Mouse (Mus musculus): ENCODE data around the gene Tbx21. TPM values are rescaled to one million over a fixed set of nuclear protein-coding genes. Genes with fewer than 3 reads are reported as not detected.
A peak's percentile ranks its signal among the peaks of the same experiment; 100 is the strongest.

The Tbx21 gene
- total RNA-seq, 2 experiments from 2014 or later: 0.19 TPM; not detected in 1

GRCm38 (mm10) chr11:97132185-97132584 lies 17.1 kb upstream of the Tbx21 start:
- no peak for DNase-seq (ENCODE audit: low spot score in 2 of 2)

DNA sequence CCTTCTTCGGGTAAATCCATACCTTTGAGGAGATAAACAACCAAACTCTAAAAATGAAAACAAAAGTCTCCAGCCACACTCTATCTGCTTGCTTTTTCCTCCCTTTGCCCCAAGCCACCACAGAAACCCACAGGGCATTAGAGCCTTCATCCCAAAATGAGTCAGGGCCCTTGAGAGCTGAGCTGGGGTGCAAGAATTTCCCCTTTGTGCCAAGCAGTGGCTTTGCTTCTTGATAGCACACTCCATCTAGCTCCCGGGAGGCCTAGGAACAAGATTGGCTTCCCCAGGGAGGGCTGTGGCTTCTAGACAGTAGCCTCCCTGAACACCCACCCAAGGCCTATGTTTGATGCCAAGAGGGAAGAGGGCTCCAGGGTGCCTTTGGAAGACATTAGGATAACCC lies 16.6 kb upstream of the Tbx21 start:
- DNase-seq (ENCODE audit: low spot score in 2 of 2): no peak

- no peak for DNase-seq (ENCODE audit: low spot score in 2 of 2)
These were observed 15.2 kb upstream of the Tbx21 start for GRCm38 (mm10) chr11:97130318-97130717.

GRCm38 (mm10) chr11:97128956-97129355 lies 13.8 kb upstream of the Tbx21 start:
- DNase-seq (ENCODE audit: low spot score in 2 of 2): no peak

- DNase-seq (ENCODE audit: low spot score in 2 of 2): no peak
These were observed 12.5 kb upstream of the Tbx21 start for GRCm38 (mm10) chr11:97127470-97128223.

- DNase-seq (ENCODE audit: low spot score in 2 of 2): no peak
These were observed 11.7 kb upstream of the Tbx21 start for GRCm38 (mm10) chr11:97126645-97127468.

GRCm38 (mm10) chr11:97124266-97125036 lies 9.3 kb upstream of the Tbx21 start:
- no peak for DNase-seq (ENCODE audit: low spot score in 2 of 2)

GRCm38 (mm10) chr11:97123282-97123890 lies 8.3 kb upstream of the Tbx21 start:
- no peak for DNase-seq (ENCODE audit: low spot score in 2 of 2)

DNA sequence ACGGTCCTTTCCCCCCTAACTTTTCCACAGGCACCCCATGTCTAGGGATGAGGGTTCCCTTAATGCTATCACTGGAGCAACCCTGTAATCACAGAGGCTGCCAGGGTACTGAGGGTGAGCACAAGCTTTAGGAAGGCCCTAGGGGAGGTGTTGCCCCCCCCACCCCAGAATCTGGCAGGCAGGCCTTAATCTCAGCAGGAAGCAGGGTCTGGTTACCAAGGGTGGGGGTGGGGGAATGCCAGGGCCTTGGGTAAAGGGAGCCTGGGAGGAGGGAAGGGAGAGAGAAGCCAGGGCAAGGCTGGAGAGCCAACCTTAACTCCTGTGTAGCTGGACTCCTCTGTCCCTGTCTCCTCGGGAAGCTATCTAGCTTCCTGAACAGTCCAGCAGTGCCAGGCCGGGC lies 5.5 kb upstream of the Tbx21 start:
- no peak for DNase-seq (ENCODE audit: low spot score in 2 of 2)

- DNase-seq (ENCODE audit: low spot score in 2 of 2): no peak
These were observed 5.1 kb upstream of the Tbx21 start for GRCm38 (mm10) chr11:97120221-97120620.

DNA sequence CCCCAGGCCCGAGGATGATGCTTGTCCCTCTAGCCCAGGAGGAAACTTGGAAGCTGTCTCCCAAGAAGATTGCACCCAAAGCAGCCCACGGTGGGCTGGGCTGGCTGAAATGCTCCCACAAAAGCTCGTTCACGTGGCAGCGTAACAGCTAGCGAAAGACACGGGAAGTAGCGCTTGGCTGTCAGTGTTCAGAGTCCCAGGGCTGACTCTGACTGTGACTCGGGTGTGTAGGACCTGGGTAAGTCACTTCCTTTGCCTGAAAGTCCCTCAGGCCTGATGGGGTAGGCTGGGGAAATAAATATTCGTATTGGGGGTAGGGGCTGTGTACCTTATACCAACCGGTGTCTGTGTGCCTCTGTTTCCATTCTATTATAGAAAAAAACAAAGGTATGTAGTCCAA lies 666 bp upstream of the Tbx21 start:
- no peak for DNase-seq (ENCODE audit: low spot score in 2 of 2)

DNA sequence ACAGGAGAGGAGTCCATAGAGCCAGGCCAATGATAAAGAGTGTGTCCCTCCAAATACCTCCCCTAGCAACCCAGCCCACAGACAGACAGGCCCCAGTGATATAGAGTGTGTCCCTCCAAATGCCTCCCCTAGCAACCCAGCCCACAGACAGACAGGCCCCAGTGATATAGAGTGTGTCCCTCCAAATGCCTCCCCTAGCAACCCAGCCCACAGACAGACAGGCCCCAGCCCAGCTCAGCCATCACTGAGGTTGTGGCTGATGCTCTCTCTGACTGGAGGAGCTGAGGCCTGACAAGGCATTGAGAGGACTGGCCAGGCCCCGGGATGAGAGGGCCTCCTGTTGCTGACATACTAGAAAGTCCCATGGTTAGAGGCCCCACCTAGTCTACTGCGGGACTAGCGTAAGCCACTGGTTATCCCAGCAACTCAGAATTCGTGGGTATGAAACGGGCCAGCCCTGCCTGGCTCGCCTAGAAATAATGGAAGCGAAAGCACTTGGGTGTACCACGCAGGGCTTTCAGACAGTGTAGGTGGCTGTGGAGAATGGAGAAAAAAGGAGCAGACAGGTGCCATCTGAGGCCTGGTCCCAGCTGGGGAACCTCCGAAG lies 2.5 kb downstream of the Tbx21 start:
- DNase-seq (ENCODE audit: low spot score in 2 of 2): no peak

DNA sequence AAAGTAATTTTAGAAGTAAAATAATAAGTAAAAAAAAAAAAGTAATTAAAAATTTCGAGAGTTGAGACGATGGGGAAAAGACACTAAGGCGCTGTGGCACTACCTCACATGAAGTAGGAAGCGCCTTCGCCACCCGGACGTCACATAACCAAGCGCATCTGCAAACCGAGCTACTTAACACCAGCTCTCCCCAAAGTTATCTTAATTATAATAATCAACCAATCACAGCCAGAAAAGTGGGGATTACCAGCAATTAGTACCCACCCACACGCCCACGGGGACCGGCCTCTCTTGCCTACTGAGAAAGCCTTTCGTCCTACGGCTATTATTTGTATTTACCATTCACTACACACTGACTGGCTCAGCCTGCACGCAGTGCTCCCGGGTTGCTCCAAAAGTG lies 6.2 kb downstream of the Tbx21 start:
- DNase-seq (ENCODE audit: low spot score in 2 of 2): no peak

- DNase-seq (ENCODE audit: low spot score in 2 of 2): no peak
These were observed 11.0 kb downstream of the Tbx21 start for GRCm38 (mm10) chr11:97104091-97104483.

GRCm38 (mm10) chr11:97103163-97104090 lies 11.7 kb downstream of the Tbx21 start:
- no peak for DNase-seq (ENCODE audit: low spot score in 2 of 2)

DNA sequence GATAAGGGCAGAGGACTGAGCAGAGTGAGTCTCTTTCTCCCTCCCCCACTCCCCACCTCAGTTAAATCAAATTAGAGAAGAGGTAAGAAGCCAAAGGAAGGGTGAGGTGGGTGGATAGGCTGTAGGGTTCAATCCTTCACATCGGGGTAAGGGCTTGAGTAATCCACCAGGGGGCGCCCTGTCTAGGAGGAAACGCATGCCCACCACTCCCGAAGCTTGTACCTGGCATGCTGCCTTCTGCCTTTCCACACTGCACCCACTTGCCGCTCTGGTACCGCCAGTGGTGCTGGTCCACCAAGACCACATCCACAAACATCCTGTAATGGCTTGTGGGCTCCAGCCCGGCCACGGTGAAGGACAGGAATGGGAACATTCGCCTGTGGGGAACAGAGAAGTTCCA lies 13.4 kb downstream of the Tbx21 start:
- DNase-seq (ENCODE audit: low spot score in 2 of 2): peak; percentile 35 to 60

- no peak for DNase-seq (ENCODE audit: low spot score in 2 of 2)
These were observed 16.3 kb downstream of the Tbx21 start for GRCm38 (mm10) chr11:97098791-97099190.

DNA sequence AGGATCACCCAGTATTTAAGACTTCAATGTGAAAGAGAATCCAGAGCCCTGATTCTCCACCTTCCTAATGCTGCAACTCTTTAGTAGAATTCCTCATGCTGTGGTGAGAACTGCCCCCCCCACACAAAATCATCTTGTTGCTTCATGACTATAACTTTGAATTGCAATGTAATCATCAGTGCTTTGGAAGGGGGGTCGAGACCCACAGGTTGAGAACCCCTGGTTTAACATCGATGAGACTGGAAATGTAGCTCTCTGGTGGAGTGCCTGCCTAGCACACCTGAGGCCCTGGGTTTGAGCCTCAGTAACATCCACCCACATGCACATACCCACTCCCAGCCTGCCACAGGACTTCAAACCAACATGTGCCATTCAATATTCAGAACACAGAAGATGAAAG lies 20.5 kb downstream of the Tbx21 start:
- no peak for DNase-seq (ENCODE audit: low spot score in 2 of 2)

DNA sequence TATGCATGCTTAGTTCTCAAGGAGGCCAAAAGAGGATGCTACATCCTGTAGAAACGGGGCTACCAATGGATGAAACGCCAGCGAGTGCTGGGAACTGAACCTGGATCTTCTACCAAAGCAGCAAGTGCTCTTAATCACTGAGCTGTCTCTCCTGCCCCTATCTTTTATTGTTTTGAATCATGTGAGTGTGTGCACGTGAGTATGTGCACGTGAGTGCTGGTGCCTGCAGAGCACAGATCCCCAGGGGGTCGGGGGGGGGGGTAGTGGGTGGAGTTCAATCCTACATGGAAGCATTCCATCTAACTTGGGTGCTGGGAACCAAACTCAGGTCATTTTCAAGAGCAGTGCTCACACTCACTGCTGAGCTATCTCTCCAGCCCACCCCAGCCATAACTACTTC lies 28.8 kb downstream of the Tbx21 start:
- DNase-seq (ENCODE audit: low spot score in 2 of 2): no peak

Data from layer of hippocampus, postnatal 14 days (tissue).